Mouse (Mus musculus) v-Abl transformed pro-B cells (cell line): ENCODE results near the gene Adam23.

ENCODE experiments used
- in situ Hi-C, 2 experiments: fragments of 400-800 bp; cut with MboI; formaldehyde crosslinking; loops; one replicate each; pipeline ENCODE4 v1.15.1; 2025; ENCODE audit not compliant: unreplicated experiment in 2 of 2

Adam23 gene

GRCm38 (mm10) chr1:63473696-63474095 lies 28.0 kb downstream of the Adam23 start:
- in situ Hi-C loops, result no loop called here

DNA sequence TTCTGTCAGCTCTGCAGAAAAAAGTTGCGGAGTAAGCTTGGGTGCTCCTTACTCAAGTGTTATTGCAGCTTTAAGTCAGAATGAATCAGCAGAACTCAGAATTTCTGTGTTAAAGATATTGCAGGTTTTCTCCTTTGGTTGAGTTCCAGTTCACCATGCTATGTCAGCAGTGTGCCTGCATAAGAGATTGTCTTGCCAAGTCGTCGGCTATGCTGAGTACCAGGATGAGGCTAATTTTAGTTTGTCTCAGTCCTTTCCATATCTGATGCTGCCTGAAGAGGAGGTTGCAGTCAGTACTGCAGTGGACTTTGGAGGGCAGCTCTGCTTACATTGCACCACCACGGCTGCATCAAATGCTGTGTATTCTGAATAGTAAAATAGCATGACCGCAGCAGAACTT lies 33.3 kb downstream of the Adam23 start:
- in situ Hi-C loops, result no loop called here

GRCm38 (mm10) chr1:63484646-63485045 lies 39.0 kb downstream of the Adam23 start:
- in situ Hi-C loops, result no loop called here

GRCm38 (mm10) chr1:63486646-63487045 lies 41.0 kb downstream of the Adam23 start:
- in situ Hi-C loops, result no loop called here

- in situ Hi-C loops, result no loop called here
These were observed 45.3 kb downstream of the Adam23 start for GRCm38 (mm10) chr1:63491001-63491400.

DNA sequence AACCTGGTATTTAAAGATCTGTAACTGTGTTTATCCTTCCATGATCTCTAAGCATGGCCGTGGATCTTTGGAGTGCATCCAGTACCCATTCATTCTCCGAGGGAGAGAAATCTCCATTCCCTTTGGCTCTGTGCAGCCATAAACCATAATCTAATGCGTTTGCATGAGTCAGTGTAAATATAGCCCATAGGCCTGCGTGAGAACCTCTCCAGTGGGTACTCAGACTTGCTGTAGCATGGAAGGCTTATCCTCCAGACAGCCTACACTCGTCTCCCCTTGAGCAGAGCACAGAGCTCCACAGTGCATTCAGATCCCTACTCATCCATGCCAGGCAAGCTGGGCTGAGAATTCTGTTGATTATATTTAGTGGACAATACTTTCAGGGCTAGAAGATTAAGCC lies 47.6 kb downstream of the Adam23 start:
- in situ Hi-C loops, result no loop called here

GRCm38 (mm10) chr1:63507386-63507785 lies 61.7 kb downstream of the Adam23 start:
- in situ Hi-C loops, result no loop called here

DNA sequence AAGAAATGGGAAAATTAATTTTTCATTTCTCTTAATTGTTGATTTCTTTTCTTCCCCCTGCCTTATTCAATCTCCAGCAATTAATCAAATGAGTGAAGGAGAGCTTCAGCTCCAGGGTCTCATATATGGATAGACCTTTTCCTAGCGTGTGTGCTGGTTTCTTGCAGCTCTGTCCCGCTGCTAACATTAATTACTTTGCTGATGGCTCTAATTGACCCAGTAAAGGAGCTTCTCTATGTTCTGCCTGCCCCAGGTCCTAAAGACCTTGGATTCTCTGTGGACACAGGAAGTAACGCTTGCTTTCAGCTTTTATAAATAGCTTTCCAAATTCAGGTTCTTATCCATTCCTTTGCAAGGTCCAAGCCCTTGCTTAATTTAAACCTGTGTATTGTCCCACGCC lies 63.1 kb downstream of the Adam23 start:
- in situ Hi-C loops, result no loop called here

GRCm38 (mm10) chr1:63511416-63511815 lies 65.7 kb downstream of the Adam23 start:
- in situ Hi-C loops, result no loop called here

DNA sequence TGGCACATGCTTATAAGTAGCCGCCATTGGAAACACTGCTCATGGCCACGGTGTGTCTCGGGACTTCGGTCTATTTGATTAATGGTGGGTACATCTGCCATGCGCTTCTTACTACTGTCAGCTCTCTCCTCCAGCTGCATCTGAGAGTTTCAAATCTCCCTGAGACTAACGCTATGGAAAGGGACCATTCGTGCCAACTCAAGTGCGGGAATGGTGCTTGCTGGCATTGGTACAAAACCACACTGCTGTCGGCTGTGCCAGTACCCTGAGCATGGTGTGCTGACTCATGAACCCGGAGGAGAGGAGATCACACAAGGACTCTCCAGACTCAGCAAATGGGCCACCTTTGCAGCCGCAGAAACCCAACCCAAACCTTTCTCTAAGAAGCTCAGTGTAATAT lies 72.1 kb downstream of the Adam23 start:
- in situ Hi-C loops, result no loop called here

DNA sequence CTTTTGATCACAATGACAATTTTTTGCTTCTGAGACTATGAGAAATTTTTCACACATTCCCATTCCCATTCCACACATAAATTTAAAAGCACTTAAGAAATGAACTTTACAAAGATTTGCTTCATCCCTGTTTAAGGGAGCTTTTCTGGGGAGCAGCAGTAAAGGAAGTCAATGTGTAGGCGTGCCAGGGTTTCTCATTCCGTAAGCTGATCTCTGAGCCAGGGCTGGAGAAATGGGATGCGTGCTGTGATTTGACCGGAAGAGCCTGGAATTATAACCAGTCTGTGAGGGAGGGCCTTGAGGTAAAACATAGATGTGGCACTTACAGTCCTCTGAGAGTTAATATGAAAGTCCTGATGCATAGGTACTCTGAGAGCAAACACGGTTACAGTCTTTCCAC lies 73.1 kb downstream of the Adam23 start:
- in situ Hi-C loops, result no loop called here

GRCm38 (mm10) chr1:63529901-63530300 lies 84.2 kb downstream of the Adam23 start:
- in situ Hi-C loops, result no loop called here

GRCm38 (mm10) chr1:63534271-63534827 lies 88.7 kb downstream of the Adam23 start:
- in situ Hi-C loops, result no loop called here

GRCm38 (mm10) chr1:63539884-63540613 lies 94.4 kb downstream of the Adam23 start:
- in situ Hi-C loops, result no loop called here

DNA sequence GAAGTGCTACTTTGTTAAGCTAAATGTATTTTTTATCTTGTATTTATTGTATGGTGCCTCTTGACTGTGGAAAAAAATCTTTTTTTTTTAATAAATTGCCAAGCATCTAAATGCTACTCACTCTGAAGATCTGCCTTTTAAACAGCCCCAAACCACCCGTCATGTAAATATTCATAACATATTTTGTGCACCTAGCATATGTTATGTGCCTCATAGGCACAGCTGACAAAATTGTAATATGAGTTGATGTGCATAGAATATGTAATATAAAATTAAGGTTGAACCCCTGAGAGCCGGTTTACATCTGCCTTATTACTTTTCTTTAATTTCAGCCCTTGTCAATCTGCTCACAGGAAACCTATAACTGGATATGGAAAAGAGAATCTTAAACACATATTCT lies 98.4 kb downstream of the Adam23 start:
- in situ Hi-C loops, result no loop called here

DNA sequence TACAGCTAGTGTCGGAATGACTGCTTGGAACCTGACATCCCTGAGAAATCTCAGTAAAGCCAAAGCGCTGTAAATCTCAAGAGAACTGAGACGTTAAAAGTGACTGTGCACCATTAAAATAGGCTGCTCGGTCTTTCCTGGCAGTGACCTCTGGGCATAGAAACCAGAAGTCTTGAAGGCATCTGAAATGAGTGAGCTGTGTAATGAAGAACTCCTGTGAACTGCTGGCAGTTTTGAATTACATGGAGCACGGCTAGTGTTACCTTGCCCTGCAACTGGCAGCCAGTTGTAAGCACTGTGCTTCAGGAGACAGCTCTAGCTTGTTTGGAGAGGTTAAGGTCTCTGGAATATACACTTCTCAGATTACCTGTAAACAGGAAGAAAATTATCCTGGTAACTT lies 107.3 kb downstream of the Adam23 start:
- in situ Hi-C loops, result no loop called here

DNA sequence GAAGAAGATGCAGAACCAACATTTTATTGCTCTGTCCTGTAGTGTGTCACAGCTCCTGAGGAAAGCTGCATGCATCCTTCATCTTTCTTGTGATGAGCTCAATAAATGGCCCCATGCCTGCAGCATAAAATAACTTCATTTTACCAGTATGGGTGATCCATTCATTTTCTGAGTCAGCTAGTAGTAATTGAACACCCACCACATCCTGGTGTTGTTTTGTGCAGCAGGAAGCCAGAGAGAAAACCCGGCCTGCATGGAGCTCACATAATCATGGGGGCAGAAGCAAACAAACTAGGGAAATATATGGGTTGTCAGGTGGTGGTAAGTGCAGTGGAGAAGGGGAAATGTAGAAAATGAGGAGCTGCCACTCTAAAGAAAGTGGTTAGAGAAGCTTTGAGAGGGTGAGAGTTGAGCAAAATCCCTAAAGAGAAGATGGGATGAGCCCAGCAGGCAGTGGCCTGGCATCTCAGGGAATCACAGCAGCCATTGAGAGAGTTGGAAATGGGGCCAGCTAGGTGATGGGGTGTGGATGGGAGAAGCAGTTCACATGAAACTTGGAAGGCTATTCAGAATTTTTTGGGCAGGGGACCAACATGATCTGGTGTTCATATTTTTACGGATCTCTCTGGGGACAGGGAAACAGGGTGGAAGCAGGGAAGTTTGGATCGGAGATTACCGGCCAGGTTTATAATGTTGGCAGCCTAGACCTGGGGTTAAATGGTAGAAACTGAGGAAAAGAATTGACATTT lies 116.3 kb downstream of the Adam23 start:
- in situ Hi-C loops, result no loop called here

DNA sequence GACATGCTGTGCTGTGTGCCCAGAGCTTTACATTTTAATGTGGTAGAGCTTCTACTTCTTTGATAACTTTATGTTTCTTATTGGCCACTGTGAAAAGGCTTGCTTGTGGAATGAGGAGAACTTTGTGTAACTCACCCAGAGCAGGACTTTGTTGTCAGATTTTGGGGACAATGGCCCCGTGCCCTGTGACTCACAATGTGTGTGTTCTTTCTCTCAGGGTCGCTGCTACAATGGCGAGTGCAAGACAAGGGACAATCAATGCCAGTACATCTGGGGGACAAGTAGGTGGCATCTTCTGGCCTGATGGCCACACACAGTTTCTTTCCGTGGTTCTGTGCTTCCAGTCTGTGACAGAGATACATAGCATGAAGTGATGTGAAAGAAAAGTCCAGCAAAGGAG lies 118.2 kb downstream of the Adam23 start:
- in situ Hi-C loops, result no loop called here

DNA sequence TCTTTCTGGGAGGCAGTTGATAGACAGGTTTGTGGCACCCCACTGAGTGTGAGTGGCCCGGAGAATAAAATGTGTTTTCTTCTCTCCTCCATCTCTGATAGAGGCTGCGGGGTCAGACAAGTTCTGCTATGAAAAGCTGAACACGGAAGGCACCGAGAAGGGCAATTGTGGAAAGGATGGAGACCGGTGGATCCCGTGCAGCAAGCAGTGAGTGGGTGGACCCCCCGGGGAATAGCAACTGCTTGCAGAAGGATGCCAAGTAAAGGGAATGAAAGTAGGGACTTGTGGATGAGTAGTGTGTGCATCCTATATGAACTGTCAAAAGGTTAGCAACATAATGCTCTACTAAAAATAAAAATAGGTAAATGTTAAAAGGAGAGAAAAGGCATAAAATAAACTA lies 120.8 kb downstream of the Adam23 start:
- in situ Hi-C loops, result no loop called here

DNA sequence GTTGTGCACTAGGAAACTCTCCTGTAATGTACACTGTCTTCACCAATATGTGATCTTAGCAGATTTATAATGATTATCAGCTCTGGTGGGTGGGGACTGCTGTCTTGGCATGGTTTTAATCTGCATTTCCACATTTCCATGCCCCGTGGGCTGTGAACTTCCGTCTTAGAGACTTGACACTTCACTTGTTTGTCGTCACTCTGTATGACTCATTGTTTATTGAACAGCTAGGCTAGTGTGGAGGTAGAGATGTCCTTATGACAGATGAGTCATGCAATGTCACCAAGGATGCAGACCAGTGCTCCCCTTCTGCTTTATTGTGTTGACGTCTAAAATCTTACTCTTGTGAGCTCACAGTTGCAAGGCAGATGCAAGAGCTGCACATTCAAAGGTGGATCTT lies 121.3 kb downstream of the Adam23 start:
- in situ Hi-C loops, result no loop called here

DNA sequence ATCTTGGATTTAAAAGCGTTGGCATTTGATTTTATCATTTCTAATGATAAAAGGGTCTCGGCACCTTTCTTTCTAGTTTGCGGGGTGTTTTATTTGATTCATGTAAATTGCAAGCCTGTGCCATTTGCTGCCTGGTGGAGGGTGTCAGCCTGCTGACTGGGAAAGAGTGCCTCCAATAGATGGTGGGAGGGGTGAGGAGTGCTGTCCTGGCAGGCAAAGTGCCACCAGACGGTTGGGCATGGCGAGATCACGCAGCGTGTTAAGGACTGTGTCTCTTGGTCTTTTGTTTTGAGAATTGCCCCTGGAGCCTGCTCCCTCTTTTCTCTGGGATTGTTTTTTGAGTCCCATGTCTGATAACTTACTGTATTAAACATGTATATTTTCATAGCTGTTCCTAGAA lies 126.5 kb downstream of the Adam23 start:
- in situ Hi-C loops, result no loop called here

- in situ Hi-C loops, result no loop called here
These were observed 127.7 kb downstream of the Adam23 start for GRCm38 (mm10) chr1:63573432-63573831.
